Mouse (Mus musculus) forebrain, embryonic 10.5 days (tissue): ENCODE results near the gene Psmd1. TPM values are rescaled to one million over a fixed set of nuclear protein-coding genes. Genes with fewer than 3 reads are reported as not detected.

Experiments
- DNase-seq: peaks from one replicate; pipeline ENCODE4 v3.0.0-alpha.2; 2017; ENCODE audit warnings: low spot score; ENCODE audit errors: extremely low spot score
- H3K27ac ChIP-seq: fragments of 300-500 bp; sonication (generic); 2 replicates; pipeline ENCODE4 v1.5.1; 2016; ENCODE audit warnings: mild to moderate bottlenecking
- H3K27me3 ChIP-seq: fragments of 300-500 bp; sonication (generic); 2 replicates; pipeline ENCODE4 v1.6.1; 2016; ENCODE audit warnings: mild to moderate bottlenecking; ENCODE audit not compliant: poor library complexity, severe bottlenecking
- H3K36me3 ChIP-seq: fragments of 300-500 bp; sonication (generic); replicated peaks from 2 replicates; pipeline ENCODE4 v1.6.1; 2016; ENCODE audit warnings: mild to moderate bottlenecking, moderate library complexity
- H3K4me1 ChIP-seq: fragments of 300-500 bp; sonication (generic); 2 replicates; pipeline ENCODE4 v1.6.1; 2016
- H3K4me3 ChIP-seq: fragments of 300-500 bp; sonication (generic); 2 replicates; pipeline ENCODE4 v1.5.1; 2016; ENCODE audit warnings: mild to moderate bottlenecking, moderate library complexity
- H3K9me3 ChIP-seq: fragments of 300-500 bp; sonication (generic); 2 replicates; pipeline ENCODE4 v1.6.1; 2016; ENCODE audit warnings: mild to moderate bottlenecking, moderate library complexity
- WGBS: fragments of 180-500 bp; shearing (Covaris S2); methylation state at CpG from one replicate; pipeline ENCODE4 v1.1.7; 2016; 5-methylcytosine and 5-hydroxymethylcytosine counted together
- polyA plus RNA-seq: library from polyadenylated mRNA; unstranded; fragments of >200 nt; fragmentation: Nextera tagmentation; extraction: Ambion mirVana; gene quantifications from 2 replicates; pipeline ENCODE4 v1.2.1, GENCODE M21; 2016

Psmd1 gene
- polyA plus RNA-seq, 1 experiment from 2014 or later: 244 TPM

- peaks cover 19% of the 10 kb centered on the region for H3K4me1 ChIP-seq
- H3K4me3 ChIP-seq: peak within 1 kb of the TSS; percentile 71
- peaks cover 12% of the 10 kb centered on the region for H3K9me3 ChIP-seq
- DNase-seq: peak; percentile 57
- WGBS: under 1% methylated on average over 107 of the region's 110 CpGs
- H3K27me3 ChIP-seq: peaks cover 65% of the 10 kb centered on the region
- H3K36me3 ChIP-seq: no peaks in the 10 kb centered on the region
- peak within 1 kb of the TSS; percentile 75 for H3K27ac ChIP-seq
Measured at GRCm38 (mm10) chr1:86045848-86046805, 18.1 kb upstream of the Psmd1 start, which contains the start of gene 2810459M11Rik. 2810459M11Rik (plus strand) TSS chr1:86045863.

GRCm38 (mm10) chr1:86046833-86047563 lies 17.2 kb upstream of the Psmd1 start:
- H3K36me3 ChIP-seq: no peaks in the 10 kb centered on the region
- H3K9me3 ChIP-seq: peaks cover 3% of the 10 kb centered on the region
- H3K4me3 ChIP-seq: peak overlapping the region; percentile 71
- 6% methylated on average over 24 of the region's 24 CpGs for WGBS
- H3K27me3 ChIP-seq: peaks cover 65% of the 10 kb centered on the region
- no peak overlapping the region for H3K27ac ChIP-seq
- DNase-seq: no peak
- peaks cover 19% of the 10 kb centered on the region for H3K4me1 ChIP-seq

GRCm38 (mm10) chr1:86048231-86048630 lies 16.0 kb upstream of the Psmd1 start:
- no peak overlapping the region for H3K4me3 ChIP-seq
- H3K4me1 ChIP-seq: peaks cover 19% of the 10 kb centered on the region
- H3K27me3 ChIP-seq: peaks cover 61% of the 10 kb centered on the region
- H3K36me3 ChIP-seq: no peaks in the 10 kb centered on the region
- H3K9me3 ChIP-seq: no peaks in the 10 kb centered on the region
- no peak for DNase-seq
- no peak overlapping the region for H3K27ac ChIP-seq
- 79% methylated on average over 4 of the region's 4 CpGs for WGBS

GRCm38 (mm10) chr1:86048744-86049143 lies 15.4 kb upstream of the Psmd1 start:
- H3K4me3 ChIP-seq: no peak overlapping the region
- 84% methylated on average over 3 of the region's 3 CpGs for WGBS

GRCm38 (mm10) chr1:86053198-86053921 lies 10.8 kb upstream of the Psmd1 start:
- Histone ChIP-seq H3K36me3 (no peaks in the 10 kb centered on the region), H3K27me3 (peaks cover 10% of the 10 kb centered on the region), H3K4me3 (no peak overlapping the region), H3K9me3 (no peaks in the 10 kb centered on the region), H3K4me1 (no peaks in the 10 kb centered on the region), H3K27ac (no peak overlapping the region)
- no peak for DNase-seq
- WGBS: 89% methylated on average over 12 of the region's 12 CpGs

More at GRCm38 (mm10) chr1:86048744-86049143, 15.4 kb upstream of the Psmd1 start:
- Histone ChIP-seq H3K36me3 (no peaks in the 10 kb centered on the region), H3K4me1 (peaks cover 19% of the 10 kb centered on the region), H3K9me3 (no peaks in the 10 kb centered on the region), H3K27ac (no peak overlapping the region), H3K27me3 (peaks cover 56% of the 10 kb centered on the region)
- no peak for DNase-seq

GRCm38 (mm10) chr1:86054943-86055342 lies 9.2 kb upstream of the Psmd1 start:
- no peak for DNase-seq
- Histone ChIP-seq H3K27ac (no peak overlapping the region), H3K9me3 (no peaks in the 10 kb centered on the region), H3K27me3 (no peaks in the 10 kb centered on the region), H3K4me3 (no peak overlapping the region), H3K4me1 (peaks cover 8% of the 10 kb centered on the region), H3K36me3 (no peaks in the 10 kb centered on the region)
- 65% methylated on average over 3 of the region's 3 CpGs for WGBS

- WGBS: 91% methylated on average over 4 of the region's 4 CpGs
Measured at GRCm38 (mm10) chr1:86056284-86056683, 7.9 kb upstream of the Psmd1 start.

GRCm38 (mm10) chr1:86058856-86059769 lies 5.1 kb upstream of the Psmd1 start:
- DNase-seq: peak; percentile 93
- H3K27ac ChIP-seq: peak overlapping the region; percentile 84

More at GRCm38 (mm10) chr1:86056284-86056683, 7.9 kb upstream of the Psmd1 start:
- H3K9me3 ChIP-seq: no peaks in the 10 kb centered on the region
- no peak overlapping the region for H3K4me3 ChIP-seq
- no peaks in the 10 kb centered on the region for H3K27me3 ChIP-seq
- H3K4me1 ChIP-seq: peaks cover 16% of the 10 kb centered on the region
- no peak for DNase-seq
- H3K27ac ChIP-seq: no peak overlapping the region
- no peaks in the 10 kb centered on the region for H3K36me3 ChIP-seq

GRCm38 (mm10) chr1:86062523-86062922 lies 1.7 kb upstream of the Psmd1 start:
- no peak for DNase-seq
- Histone ChIP-seq H3K27ac (no peak overlapping the region), H3K4me1 (peaks cover 33% of the 10 kb centered on the region), H3K36me3 (peaks cover 13% of the 10 kb centered on the region), H3K27me3 (no peaks in the 10 kb centered on the region), H3K9me3 (peaks cover 4% of the 10 kb centered on the region), H3K4me3 (no peak overlapping the region)
- WGBS: 90% methylated on average over 6 of the region's 6 CpGs

More at GRCm38 (mm10) chr1:86058856-86059769, 5.1 kb upstream of the Psmd1 start:
- Histone ChIP-seq H3K9me3 (no peaks in the 10 kb centered on the region), H3K4me1 (peaks cover 20% of the 10 kb centered on the region), H3K4me3 (peak overlapping the region; percentile 50), H3K36me3 (no peaks in the 10 kb centered on the region), H3K27me3 (no peaks in the 10 kb centered on the region)
- 12% methylated on average over 21 of the region's 21 CpGs for WGBS

GRCm38 (mm10) chr1:86076565-86076964 lies 12.4 kb downstream of the Psmd1 start:
- no peak for DNase-seq
- WGBS: 94% methylated on average over 2 of the region's 2 CpGs
- H3K27ac ChIP-seq: no peak overlapping the region
- H3K9me3 ChIP-seq: no peaks in the 10 kb centered on the region
- peaks cover 96% of the 10 kb centered on the region for H3K36me3 ChIP-seq
- H3K4me1 ChIP-seq: no peaks in the 10 kb centered on the region
- H3K27me3 ChIP-seq: no peaks in the 10 kb centered on the region
- no peak overlapping the region for H3K4me3 ChIP-seq

- Histone ChIP-seq H3K27me3 (no peaks in the 10 kb centered on the region), H3K4me3 (no peak overlapping the region), H3K9me3 (no peaks in the 10 kb centered on the region), H3K27ac (no peak overlapping the region), H3K36me3 (peaks cover 95% of the 10 kb centered on the region), H3K4me1 (no peaks in the 10 kb centered on the region)
- 91% methylated on average over 7 of the region's 7 CpGs for WGBS
- DNase-seq: no peak
Measured at GRCm38 (mm10) chr1:86094413-86094812, 30.2 kb downstream of the Psmd1 start.
